Mouse (Mus musculus): ENCODE data around the gene Maml1.

Maml1 gene

GRCm38 (mm10) chr11:50280053-50280452, 12.1 kb downstream of the Maml1 start:
- in situ Hi-C loops (cut with MboI, MseI): no loop called here

DNA sequence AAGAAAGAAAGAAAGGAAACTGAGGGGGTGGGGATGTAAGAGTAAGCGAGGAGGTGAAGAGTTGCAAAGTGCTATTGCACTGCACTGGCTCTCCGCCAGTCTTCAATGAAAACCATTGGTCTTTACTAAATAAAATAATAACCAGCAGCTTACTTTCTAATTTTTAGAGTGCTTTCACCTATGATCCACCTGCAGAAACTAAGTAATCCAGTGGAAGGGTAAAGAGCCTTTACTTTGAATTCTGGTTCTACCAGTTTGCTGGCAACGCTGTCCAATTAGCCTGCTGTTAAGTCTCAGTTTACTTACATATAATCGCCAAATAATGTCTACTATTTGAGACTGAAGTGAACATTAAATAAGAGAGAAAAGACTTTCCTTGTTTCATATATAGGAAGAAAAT, 13.1 kb downstream of the Maml1 start:
- in situ Hi-C loops (cut with MboI, MseI): loop anchor here (10.0 kb wide), 1 partner anchor 666 kb away; the partner anchor contains the start of gene 4933414I15Rik

- in situ Hi-C loops (cut with MboI, MseI): loop anchor here (10.0 kb wide), 1 partner anchor 667 kb away; the partner anchor contains the start of gene 4933414I15Rik
Measured at GRCm38 (mm10) chr11:50277706-50278105, 14.4 kb downstream of the Maml1 start.

DNA sequence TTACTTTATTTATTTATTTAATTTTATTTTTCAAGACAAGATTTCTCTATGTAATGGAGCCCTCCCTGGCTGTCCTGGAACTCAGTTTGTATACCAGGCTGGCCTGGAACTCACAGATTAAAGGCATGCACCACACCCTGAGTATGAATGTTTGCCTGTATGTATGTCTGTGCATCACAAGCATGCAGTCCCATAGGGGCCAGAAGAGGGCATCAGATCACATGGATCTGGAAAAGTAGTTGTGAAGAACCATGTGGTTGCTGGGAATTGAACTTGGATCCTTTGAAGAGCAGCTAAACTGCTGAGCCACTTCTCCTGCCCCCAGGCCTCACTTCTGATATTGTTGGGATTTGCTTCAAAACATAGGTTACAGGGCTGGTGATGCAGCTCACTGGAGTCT, 15.1 kb downstream of the Maml1 start:
- in situ Hi-C loops (cut with MboI, MseI): loop anchor here (10.0 kb wide), 1 partner anchor 668 kb away; the partner anchor contains the start of gene 4933414I15Rik

GRCm38 (mm10) chr11:50275568-50276151, 16.5 kb downstream of the Maml1 start:
- in situ Hi-C loops (cut with MboI, MseI): loop anchor here (10.0 kb wide), 1 partner anchor 669 kb away; the partner anchor contains the start of gene 4933414I15Rik

DNA sequence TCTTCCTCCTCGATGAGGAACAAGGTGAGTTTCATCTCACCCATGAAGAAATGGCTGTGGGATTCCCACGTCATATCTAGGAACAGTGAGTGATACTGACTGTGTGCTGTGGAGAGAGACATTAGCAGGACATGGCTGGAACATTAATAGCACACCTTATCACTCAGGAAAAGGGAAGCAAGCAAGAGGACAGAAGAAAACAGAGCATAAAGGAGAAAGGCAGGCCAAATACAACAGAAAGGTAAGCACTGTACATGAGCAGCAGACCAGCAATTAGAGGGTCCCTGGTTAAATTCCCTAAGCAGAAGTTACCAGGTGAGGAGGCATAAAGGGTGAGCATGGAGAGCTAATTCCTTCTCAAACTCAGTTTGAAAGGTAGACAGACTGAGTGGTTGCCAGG, 17.0 kb downstream of the Maml1 start:
- in situ Hi-C loops (cut with MboI, MseI): loop anchor here (10.0 kb wide), 1 partner anchor 670 kb away; the partner anchor contains the start of gene 4933414I15Rik

GRCm38 (mm10) chr11:50272819-50273218, 19.3 kb downstream of the Maml1 start:
- in situ Hi-C loops (cut with MboI, MseI): loop anchor here (10.0 kb wide), 1 partner anchor 672 kb away; the partner anchor contains the start of gene 4933414I15Rik

- in situ Hi-C loops (cut with MboI, MseI): loop anchor here (10.0 kb wide), 1 partner anchor 675 kb away; the partner anchor contains the start of gene 4933414I15Rik
Measured at GRCm38 (mm10) chr11:50269885-50270284, 22.2 kb downstream of the Maml1 start.

DNA sequence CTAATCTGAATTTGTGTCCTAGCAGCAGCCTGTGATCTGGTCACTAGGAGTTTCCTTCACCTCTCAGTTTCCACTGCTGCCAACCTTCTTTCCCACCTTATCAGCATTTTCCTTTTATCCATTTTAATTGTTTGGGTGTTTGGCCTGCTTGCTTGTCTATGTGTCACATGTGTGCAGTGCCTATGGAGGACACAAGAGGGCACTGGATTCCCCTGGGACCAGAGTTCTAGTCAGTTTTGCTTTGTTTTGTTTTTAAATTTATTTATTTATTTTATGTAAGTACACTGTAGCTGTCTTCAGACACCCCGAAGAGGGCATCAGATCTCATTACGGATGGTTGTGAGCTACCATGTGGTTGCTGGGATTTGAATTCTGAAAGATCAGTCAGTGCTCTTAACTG, 22.9 kb downstream of the Maml1 start:
- in situ Hi-C loops (cut with MboI, MseI): no loop called here

DNA sequence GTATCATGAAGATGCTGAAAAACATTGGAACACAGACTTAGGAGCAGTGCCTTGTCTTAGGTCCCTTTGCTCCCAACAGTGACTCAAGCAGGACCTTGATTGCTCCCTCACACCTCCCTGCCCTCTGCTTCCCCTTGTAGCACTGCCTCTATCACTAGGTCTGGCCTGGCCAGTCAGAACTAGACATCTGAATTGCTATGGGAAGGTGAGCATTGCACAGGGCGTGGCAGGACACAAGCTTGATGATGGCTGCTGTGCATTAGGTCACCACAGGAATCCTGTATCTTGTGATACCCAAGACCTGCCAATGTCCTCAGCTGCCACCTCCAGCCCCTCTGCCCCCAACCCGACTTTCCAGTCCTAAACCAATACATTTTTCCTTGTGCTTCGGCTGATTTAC, 25.1 kb downstream of the Maml1 start:
- in situ Hi-C loops (cut with MboI, MseI): no loop called here

GRCm38 (mm10) chr11:50265931-50266330, 26.2 kb downstream of the Maml1 start:
- in situ Hi-C loops (cut with MboI, MseI): no loop called here

GRCm38 (mm10) chr11:50263198-50263597, 28.9 kb downstream of the Maml1 start:
- in situ Hi-C loops (cut with MboI, MseI): no loop called here

DNA sequence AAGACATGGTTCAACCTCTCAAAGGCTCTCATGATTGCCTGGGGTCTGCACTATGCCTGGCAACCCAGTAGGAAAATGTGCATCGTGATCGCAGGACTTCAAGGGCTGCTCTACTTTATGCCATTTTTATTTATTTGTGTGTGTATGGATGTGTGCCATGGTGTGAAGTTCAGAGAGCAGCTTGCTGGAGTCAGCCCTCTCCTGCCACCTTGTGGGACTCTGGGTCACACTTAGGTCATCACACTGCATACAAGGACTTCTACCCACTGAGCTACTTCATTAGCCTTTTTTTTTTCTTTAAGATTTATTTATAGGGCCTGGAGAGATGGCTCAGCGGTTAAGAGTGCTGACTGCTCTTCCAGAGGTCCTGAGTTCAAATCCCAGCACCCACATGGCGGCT, 30.1 kb downstream of the Maml1 start:
- in situ Hi-C loops (cut with MboI, MseI): no loop called here

- in situ Hi-C loops (cut with MboI, MseI): no loop called here
Measured at GRCm38 (mm10) chr11:50258310-50258709, 33.8 kb downstream of the Maml1 start.

DNA sequence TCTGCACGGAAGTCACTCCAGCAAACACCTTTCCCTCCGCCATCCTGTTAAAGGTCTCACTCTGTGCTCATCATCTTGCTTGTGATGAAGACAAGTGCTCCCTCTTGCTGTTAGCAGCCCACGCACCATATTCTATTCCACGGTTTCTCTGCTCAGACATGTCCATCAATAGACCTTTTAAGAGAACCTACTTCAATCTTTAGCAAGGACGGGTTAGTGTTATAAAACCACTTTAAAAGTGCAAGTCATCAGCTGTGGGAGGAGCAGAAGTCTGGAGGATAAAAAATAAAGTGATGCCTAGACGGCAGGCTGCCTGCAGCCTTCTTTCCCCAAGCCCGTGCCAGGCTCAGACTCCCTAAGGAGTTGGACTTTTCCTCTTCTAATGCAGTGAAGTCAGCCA, 35.5 kb downstream of the Maml1 start:
- in situ Hi-C loops (cut with MboI, MseI): no loop called here

- in situ Hi-C loops (cut with MboI, MseI): no loop called here
Measured at GRCm38 (mm10) chr11:50254010-50254580, 38.0 kb downstream of the Maml1 start.

DNA sequence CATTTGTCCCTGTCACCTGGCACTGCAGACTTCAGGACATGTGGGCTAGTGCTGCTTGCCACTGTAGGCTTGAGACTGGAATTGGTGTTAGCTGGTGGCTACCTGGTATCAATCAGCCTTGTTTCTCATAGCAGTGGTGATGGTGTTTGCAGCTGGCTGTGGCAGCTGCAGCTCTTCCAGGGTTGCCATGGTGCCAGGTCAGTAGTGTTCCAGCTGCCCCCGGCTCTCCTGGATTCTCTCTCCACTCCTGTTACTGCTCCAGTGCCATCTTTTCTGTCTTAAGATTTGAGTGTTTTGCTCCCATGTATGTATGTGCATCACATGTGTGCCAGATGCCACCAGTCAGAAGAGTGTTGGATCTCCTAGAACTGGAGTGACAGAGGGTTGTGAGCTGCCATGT, 38.7 kb downstream of the Maml1 start:
- in situ Hi-C loops (cut with MboI, MseI): no loop called here

DNA sequence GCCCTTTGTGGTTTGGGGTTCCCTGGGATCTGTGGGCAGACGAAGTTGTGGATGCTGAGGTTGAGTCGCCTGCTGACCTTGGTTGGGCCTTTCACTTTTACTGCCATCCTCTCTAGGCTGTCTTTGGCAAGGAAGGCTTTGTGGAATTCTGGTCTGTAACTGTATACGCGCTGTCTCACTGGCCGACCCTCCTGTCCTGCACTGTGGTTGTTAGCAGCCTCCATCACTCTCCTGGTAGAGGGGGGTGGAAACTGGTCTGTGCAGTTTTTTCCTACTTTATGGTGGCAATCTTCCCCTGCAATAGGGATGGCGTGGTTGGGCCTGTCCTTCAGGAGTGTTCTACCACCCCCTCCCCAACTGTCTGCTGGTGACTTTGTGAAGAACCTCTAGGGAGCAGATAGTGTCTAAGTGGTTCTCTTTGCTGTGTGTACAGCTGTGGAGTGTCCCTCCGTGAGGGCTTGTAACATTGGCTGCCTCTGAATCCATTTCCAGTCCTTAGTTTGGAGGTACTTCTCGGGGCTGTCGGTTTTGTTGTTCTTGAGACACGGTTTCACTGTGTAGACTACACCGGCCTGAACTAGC, 39.3 kb downstream of the Maml1 start:
- in situ Hi-C loops (cut with MboI, MseI): no loop called here

- in situ Hi-C loops (cut with MboI, MseI): no loop called here
Measured at GRCm38 (mm10) chr11:50252166-50252565, 39.9 kb downstream of the Maml1 start.

DNA sequence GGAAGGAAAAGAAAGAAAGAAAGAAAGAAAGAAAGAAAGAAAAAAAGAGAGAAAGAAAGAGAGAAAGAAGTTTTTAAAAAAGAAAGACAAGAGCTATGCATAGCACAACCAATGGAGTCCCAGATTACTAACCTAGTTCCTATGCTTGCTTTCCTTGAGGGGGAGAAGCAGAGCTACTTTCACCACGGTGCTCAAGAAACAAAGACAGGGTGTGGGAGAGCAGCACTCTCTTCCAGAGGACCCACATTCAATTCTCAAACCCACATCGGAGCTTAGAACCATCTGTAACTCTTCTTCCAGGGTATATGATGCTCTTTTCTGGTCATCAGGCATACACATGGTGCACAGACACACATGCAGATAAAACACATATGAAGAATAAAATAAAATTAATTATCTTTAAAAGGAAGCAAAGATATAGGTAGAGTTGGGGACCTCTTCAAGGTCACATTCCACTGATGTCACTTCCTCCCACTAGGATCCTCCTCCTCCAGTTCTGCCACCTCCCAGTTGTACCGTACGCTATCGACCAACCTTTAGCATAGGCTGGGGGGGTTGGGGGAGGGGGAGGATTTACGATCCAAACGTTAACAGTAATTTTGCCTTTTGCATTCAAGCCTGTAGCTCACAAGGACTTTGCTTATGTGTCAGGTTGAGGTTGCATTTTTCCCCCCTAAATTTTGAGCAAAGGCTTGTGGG, 43.5 kb downstream of the Maml1 start:
- in situ Hi-C loops (cut with MboI, MseI): no loop called here

GRCm38 (mm10) chr11:50245269-50245668, 46.8 kb downstream of the Maml1 start:
- in situ Hi-C loops (cut with MboI, MseI): no loop called here

DNA sequence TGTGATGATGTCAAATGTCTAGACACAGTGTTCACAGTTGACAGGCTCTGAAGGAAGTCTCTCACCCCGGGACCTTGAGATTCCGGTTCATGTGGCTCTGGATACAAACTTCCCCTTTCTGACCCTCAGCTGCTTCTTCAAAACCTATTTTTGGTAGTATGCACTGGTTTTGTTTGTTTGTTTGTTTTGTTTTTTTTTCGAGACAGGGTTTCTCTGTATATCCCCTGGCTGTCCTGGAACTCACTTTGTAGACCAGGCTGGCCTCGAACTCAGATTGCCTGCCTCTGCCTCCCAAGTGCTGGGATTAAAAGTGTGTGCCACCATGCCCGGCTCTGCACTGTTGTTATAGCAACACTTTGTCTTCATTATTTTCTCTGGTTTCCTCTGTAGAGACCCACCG, 48.2 kb downstream of the Maml1 start:
- in situ Hi-C loops (cut with MboI, MseI): no loop called here

Data from T-helper 1 cell (primary cell).